Mouse (Mus musculus) frontal cortex, postnatal 14 days (tissue): ENCODE results near the gene Hoxa11.

ENCODE experiments used
- DNase-seq, 2 experiments: peaks; one replicate each; pipeline ENCODE4 v3.0.0; 2022; ENCODE audit warnings: low spot score in 2 of 2

Hoxa11 gene

GRCm38 (mm10) chr6:52220003-52220864, 25.4 kb downstream of the Hoxa11 start:
- DNase-seq, result no peak

- DNase-seq, result no peak
Measured at GRCm38 (mm10) chr6:52219234-52219942, 26.2 kb downstream of the Hoxa11 start.

- DNase-seq, result no peak
Measured at GRCm38 (mm10) chr6:52218643-52219215, 26.9 kb downstream of the Hoxa11 start.

GRCm38 (mm10) chr6:52217895-52218642, 27.5 kb downstream of the Hoxa11 start:
- no peak for DNase-seq

GRCm38 (mm10) chr6:52217459-52217768, 28.2 kb downstream of the Hoxa11 start:
- no peak for DNase-seq

- no peak for DNase-seq
Measured at GRCm38 (mm10) chr6:52216691-52217458, 28.7 kb downstream of the Hoxa11 start.

GRCm38 (mm10) chr6:52215771-52216535, 29.7 kb downstream of the Hoxa11 start:
- DNase-seq, result no peak

GRCm38 (mm10) chr6:52215070-52215469, 30.5 kb downstream of the Hoxa11 start:
- DNase-seq, result no peak

- DNase-seq, result no peak
Measured at GRCm38 (mm10) chr6:52214271-52214670, 31.3 kb downstream of the Hoxa11 start.

GRCm38 (mm10) chr6:52213119-52213986, 32.3 kb downstream of the Hoxa11 start, which contains the start of the genes Hoxa3 and Gm28308:
TSS of gene Hoxa3 (minus strand) at chr6:52213336.
TSS of gene Gm28308 (minus strand) at chr6:52213339.
- DNase-seq, result no peak

- DNase-seq, result no peak
Measured at GRCm38 (mm10) chr6:52212556-52213118, 33.0 kb downstream of the Hoxa11 start.

- no peak for DNase-seq
Measured at GRCm38 (mm10) chr6:52211961-52212360, 33.6 kb downstream of the Hoxa11 start.

- no peak for DNase-seq
Measured at GRCm38 (mm10) chr6:52211170-52211935, 34.3 kb downstream of the Hoxa11 start.

GRCm38 (mm10) chr6:52209685-52210046, 35.9 kb downstream of the Hoxa11 start:
- DNase-seq, result no peak

- DNase-seq, result no peak
Measured at GRCm38 (mm10) chr6:52208868-52209684, 36.5 kb downstream of the Hoxa11 start.

- no peak for DNase-seq
Measured at GRCm38 (mm10) chr6:52208072-52208867, 37.3 kb downstream of the Hoxa11 start, which contains the start of gene Hoxa6. TSS of gene Hoxa6 (minus strand) at chr6:52208722.

- DNase-seq, result no peak
Measured at GRCm38 (mm10) chr6:52207684-52207976, 38.0 kb downstream of the Hoxa11 start.
